Mouse (Mus musculus) layer of hippocampus, adult 18-20 months (tissue): Measurements from ENCODE around the gene Stk10. TPM values are rescaled to one million over a fixed set of nuclear protein-coding genes. Genes with fewer than 3 reads are reported as not detected.

ENCODE experiments used
- DNase-seq, 2 experiments: peaks; one replicate each; pipeline ENCODE4 v3.0.0; 2022; ENCODE audit warnings: low spot score in 2 of 2
- total RNA-seq, 2 experiments: library from RNA; stranded (reverse); gene quantifications; 2 replicates each; pipeline ENCODE4 v1.2.3; 2021

Gene Stk10
- total RNA-seq, 2 experiments from 2014 or later: 7.6 to 8.0 TPM

GRCm38 (mm10) chr11:32625677-32626076 is 92.6 kb downstream of the Stk10 start:
- DNase-seq: peak in 1 of 2 experiments; percentile 65

- DNase-seq: no peak
These were observed 93.0 kb downstream of the Stk10 start for GRCm38 (mm10) chr11:32626079-32626478.

GRCm38 (mm10) chr11:32627900-32628299 is 94.8 kb downstream of the Stk10 start:
- no peak for DNase-seq

GRCm38 (mm10) chr11:32629713-32630211 is 96.7 kb downstream of the Stk10 start:
- no peak for DNase-seq

- DNase-seq: no peak
These were observed 99.6 kb downstream of the Stk10 start for GRCm38 (mm10) chr11:32632671-32633070.

- no peak for DNase-seq
These were observed 100.4 kb downstream of the Stk10 start for GRCm38 (mm10) chr11:32633542-32633941.

- DNase-seq: no peak
These were observed 101.0 kb downstream of the Stk10 start for GRCm38 (mm10) chr11:32634143-32634542.

GRCm38 (mm10) chr11:32634842-32635241 is 101.7 kb downstream of the Stk10 start:
- DNase-seq: no peak

- no peak for DNase-seq
These were observed 103.2 kb downstream of the Stk10 start for GRCm38 (mm10) chr11:32636275-32636674.

GRCm38 (mm10) chr11:32638521-32639255 is 105.6 kb downstream of the Stk10 start:
- DNase-seq: no peak

GRCm38 (mm10) chr11:32640617-32641016 is 107.5 kb downstream of the Stk10 start:
- DNase-seq: no peak

GRCm38 (mm10) chr11:32642249-32642876 is 109.3 kb downstream of the Stk10 start, which contains the start of gene Fbxw11:
Gene Fbxw11, plus strand, starts transcription at chr11:32642724.
- DNase-seq: peak; percentile 94 to 97

GRCm38 (mm10) chr11:32642899-32643886 is 110.1 kb downstream of the Stk10 start:
- DNase-seq: no peak

- DNase-seq: no peak
These were observed 110.9 kb downstream of the Stk10 start for GRCm38 (mm10) chr11:32644010-32644409.

- DNase-seq: no peak
These were observed 114.2 kb downstream of the Stk10 start for GRCm38 (mm10) chr11:32647265-32647664.

GRCm38 (mm10) chr11:32650236-32650749 is 117.2 kb downstream of the Stk10 start:
- no peak for DNase-seq

- DNase-seq: no peak
These were observed 117.9 kb downstream of the Stk10 start for GRCm38 (mm10) chr11:32650893-32651590.

GRCm38 (mm10) chr11:32651723-32652122 is 118.6 kb downstream of the Stk10 start:
- no peak for DNase-seq

- DNase-seq: peak in 1 of 2 experiments; percentile 80
These were observed 129.1 kb downstream of the Stk10 start for GRCm38 (mm10) chr11:32662082-32662656.

GRCm38 (mm10) chr11:32665639-32666038 is 132.5 kb downstream of the Stk10 start:
- DNase-seq: no peak
